Mouse (Mus musculus) naive thymus-derived CD4-positive, alpha-beta T cell, adult 2 months (primary cell): ENCODE measurements around the gene Best1.

Source experiments
- DNase-seq: peaks from one replicate; pipeline ENCODE4 v3.0.0-alpha.2; 2011; ENCODE audit warnings: low read depth

The Best1 gene

GRCm38 (mm10) chr19:10022414-10023303 is 21.2 kb upstream of the Best1 start:
- DNase-seq, result no peak

- no peak for DNase-seq
These were observed 20.5 kb upstream of the Best1 start for GRCm38 (mm10) chr19:10021981-10022380.

- DNase-seq, result no peak
These were observed 17.9 kb upstream of the Best1 start for GRCm38 (mm10) chr19:10019214-10019760.

DNA sequence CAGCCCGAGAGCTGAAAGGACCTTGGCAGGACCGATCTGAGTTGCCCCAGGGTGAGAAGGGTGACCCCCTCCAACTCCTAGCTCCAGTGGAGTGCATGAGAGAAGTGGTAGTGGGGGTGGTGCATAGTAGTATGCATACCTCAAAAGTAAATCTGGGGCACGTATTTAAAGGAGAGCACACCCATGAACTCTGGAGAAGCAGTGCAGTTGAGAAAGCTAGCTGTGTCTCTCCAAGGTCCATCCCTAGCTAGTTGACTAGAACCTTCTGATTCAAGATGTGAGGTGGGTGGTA is 17.0 kb upstream of the Best1 start:
- no peak for DNase-seq

- peak; percentile 30 for DNase-seq
These were observed 16.4 kb upstream of the Best1 start for GRCm38 (mm10) chr19:10017637-10018526.

DNA sequence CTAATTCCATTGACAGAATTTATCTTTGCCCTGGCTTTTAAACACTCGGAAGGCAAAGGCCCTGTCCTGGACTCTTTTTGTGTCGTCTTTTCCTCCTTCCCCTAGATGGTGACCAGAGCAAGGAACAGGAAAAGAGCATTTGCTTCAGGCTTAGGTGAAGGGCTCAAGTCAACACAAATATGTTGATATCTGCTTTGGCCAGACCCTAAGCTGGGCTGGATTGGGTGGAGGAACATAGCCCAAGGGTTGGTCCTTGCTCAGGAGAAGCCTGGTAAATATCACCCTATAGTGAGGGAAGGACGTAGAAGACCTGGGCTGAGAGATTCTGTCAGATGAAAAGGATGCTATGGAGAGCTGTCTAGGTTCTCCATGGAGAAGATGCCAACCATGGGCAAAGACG is 14.7 kb upstream of the Best1 start:
- DNase-seq, result no peak

DNA sequence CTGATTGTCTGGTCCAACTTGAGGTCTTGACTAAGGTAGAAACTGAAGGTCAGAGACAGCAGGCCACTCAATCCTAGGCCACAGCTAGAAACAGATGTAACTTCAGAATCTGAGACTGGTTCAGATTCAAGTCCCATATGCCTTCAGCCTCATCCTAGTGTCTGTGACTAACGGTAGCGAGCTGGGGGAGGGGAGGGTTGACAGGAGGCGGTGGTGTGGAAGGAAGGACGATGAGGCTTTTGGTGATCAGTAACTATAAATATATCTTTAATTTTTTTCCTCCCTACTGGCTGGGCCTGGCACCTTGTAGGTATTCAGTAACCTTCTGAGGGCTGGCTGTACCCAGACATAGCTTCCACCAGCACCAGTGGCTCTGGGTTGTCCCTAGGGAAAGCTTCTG is 14.0 kb upstream of the Best1 start:
- no peak for DNase-seq

DNA sequence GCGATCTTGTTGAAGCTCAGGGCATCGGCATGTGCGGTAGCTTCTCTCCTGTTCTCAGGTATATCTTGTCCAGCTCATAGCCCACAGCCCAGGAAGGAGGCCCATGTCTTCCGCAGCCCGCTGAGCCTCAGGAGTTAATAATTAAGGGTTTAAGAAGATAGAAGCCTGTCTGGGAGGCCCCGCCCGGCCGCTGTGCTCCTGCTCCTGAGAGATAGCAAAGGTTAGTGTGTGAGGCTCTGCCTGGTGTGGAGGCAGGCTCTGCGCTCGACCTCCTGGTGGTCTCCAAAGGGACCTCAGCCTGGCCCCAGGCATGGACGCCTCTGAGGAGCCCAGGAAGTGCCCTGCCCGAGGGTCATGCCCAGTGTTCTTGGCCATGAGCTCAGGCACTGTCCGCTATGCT is 13.4 kb upstream of the Best1 start:
- no peak for DNase-seq

GRCm38 (mm10) chr19:10013913-10014312 is 12.5 kb upstream of the Best1 start:
- DNase-seq, result no peak

DNA sequence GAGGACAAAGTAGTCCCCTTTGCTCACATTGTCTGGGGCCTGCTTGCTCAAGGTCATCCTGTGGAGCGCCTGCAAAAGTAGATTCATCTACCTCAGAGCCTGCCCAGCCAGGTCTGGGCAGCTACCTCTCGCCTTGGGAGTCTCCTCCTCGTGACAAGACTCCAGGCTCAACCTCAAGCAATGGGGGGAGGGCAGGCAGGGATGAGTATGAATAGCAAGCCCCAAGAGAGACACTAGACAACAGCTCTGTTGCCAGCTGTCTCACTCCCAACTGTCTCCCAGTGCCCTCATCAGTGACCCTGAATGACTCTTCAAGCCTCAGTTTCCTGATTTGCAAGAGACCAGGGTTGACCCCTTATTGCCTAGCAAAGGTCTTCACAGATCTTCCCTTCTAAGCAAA is 11.9 kb upstream of the Best1 start:
- no peak for DNase-seq

DNA sequence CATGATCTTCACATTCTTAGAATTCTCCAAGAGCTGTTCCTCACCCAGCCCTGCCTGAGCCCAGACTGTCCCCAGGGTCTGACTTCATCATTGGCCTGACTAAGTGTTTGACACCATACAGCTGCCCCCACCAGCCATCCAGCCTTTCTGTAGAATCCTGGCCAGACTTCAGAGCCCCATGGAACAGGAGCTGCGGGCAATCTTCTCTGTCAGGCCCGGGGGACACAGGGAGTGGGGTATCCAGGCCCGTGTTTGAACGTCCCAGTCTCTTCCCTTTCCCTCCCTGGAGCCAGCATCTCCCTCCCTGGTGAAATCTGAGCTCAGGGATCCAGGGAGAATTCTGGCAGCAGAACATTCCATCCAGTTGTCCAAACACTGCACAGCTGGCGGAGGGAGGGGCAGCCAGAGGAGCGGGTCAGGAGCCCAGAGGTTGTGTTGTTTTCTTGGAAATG is 11.4 kb upstream of the Best1 start:
- no peak for DNase-seq

DNA sequence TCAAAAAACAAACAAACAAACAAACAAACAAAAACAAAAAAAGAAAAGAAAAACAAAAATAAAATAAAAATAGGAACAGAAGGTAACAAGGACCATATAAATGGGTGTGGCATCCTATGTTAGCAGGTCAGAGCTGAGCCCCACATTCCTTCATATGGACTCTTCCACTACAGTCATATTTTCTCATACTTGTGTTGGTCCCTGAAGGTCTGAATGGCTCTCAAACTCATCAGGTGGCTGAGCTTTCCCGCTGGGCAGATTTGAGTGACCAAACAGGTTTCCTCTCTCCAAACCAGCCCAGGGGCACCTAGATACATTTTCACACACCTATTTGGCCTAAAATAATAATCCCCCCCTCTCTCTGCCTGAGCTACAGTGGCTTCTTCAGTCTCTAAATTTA is 10.0 kb upstream of the Best1 start:
- DNase-seq, result no peak

GRCm38 (mm10) chr19:10003696-10004095 is 2.3 kb upstream of the Best1 start:
- DNase-seq, result no peak

- no peak for DNase-seq
These were observed 1.1 kb downstream of the Best1 start for GRCm38 (mm10) chr19:10000330-10000729.

DNA sequence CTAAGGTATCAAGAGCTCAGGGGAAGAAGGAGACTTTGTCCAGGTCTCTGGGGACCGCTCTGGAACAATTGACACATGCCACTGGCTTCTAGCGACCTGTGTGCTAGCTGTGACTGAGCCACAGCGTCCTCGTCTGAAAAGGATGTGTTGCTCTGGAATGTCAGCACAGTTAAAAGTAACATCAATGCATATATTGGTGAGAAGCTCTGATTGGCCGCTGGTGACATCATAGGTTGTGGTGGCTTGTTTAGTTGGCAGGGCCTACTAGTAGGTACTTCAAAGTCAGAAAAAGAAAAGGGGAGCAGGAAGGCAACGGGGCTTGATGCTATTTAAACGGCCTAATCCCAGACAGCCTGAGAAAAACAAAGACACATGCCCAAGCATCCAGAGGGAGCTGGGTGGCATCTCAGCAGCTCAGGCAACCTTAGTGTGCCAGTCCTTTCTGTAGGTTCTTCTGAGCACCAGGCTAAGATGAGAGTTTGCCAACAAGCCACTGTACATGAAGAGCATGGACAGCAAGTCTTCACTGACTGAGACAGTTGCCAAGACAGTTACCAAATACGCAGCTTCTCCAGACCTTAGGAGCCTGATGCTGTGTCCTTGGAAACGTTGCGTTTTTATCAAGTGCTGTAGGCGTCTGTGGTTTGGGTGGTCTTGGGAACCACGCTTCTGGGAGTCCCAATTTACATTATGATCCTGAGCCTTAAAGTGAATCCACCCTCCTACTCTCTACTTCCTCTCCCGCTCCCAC is 2.5 kb downstream of the Best1 start:
- no peak for DNase-seq

DNA sequence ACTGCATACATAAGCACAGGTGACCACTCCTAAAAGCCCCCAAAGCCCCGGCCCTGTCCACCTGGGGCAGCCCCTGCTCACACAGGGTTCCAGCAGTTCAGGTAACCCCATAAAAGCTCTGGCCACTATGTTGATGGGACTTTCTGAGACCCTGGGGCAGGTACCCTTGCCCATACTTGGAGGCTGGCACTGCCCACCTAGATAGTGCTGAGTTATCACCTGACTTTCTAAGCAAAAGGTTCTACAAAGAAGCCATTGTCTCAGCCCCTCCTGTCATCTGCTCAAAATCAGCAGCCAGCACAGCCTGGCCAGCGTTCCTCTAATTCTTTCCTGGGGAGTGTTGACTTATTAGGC is 3.4 kb downstream of the Best1 start:
- DNase-seq, result no peak

- DNase-seq, result no peak
These were observed 4.0 kb downstream of the Best1 start for GRCm38 (mm10) chr19:9997204-9998062.

DNA sequence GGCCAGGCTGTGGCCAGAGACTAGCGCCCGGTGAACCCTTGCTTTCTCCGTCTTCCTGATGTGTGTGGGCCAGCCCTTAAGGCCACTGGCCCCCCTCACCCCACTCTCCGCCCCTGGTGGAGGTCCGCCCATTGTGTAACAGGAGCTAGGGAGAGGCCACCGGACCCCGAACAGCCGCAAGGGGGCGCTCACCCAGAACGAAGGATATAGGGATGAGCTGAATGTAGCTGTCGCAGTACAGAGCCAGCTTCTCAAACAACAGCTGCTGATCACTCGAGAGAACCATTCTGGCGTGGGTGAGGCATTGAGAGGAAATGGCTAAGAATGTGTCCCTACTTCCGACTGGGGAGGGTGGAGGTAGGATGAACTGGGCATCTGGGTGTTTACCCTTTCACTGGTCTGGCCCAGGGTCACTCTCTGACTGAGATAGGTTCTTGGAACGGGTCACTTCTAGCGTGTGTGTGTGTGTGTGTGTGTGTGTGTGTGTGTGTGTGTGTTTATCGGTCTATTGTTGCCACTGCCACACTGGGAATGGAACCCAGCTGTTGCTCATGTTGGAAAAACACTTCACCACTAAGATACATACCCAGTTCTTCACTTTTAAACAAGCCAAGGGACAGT is 8.3 kb downstream of the Best1 start:
- DNase-seq, result peak; percentile 85

DNA sequence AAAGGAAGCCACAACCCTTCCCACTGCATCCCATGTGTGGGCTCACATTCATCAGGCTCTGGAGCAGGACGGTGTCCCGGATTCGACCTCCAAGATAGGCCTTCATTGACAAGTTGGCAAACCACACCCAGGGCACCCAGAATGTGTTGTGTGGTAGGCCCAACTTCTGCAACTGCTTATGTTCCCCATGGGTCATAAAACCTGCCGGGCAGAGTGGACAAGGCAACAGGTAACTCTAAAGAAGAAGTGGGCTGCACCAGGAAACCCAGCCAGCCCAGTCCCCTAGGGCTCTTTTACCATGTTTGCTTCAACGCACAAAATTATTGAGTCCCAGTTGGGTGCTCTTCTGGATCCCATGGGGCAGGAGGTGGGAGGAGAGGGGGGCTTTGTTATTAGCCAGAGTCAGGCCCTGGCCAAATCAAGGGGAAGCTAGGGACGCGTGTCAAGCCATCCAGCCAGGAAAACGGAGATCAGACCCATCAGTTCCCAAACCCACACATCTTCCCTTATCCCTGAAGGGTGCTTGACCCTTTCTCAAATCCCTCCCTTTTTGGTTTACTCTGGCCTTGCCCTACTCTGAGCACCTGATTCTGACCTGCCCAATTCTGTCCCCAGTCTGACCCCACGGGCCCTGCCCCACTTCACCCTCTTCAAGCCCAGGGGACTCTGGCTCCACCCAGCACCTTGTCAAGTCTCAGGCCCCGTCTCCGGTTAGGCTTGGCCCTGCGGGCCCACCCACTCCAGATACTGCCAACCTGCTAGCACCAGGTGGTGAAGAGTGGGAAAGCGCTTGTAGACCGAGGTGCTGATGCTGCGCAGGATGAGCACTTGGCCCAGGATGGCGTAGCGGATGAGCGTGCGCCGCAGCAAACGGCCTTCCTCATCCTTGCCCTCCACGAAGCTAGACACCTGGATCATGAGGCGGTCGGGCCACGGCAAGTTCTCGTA is 9.1 kb downstream of the Best1 start:
- no peak for DNase-seq

GRCm38 (mm10) chr19:9991304-9991703 is 10.1 kb downstream of the Best1 start:
- DNase-seq, result peak; percentile 88
